Mouse (Mus musculus) Patski (cell line): ENCODE data around the gene Rrn3. TPM values are rescaled to one million over a fixed set of nuclear protein-coding genes. Genes with fewer than 3 reads are reported as not detected.
"Not testable (repeated sequence)": the region's sequence is repeated elsewhere in the genome, so short reads cannot be mapped to it uniquely, and the experiment has no call there.

Experiments used
- ATAC-seq: fragments of 100-300 bp; one replicate; pipeline ENCODE4 v1.8.0; 2021
- CTCF ChIA-PET: fragments of 350-600 bp; sonication (Branson Sonifier 250); formaldehyde crosslinking; loops from one replicate; lab custom pipeline; 2022; ENCODE audit warnings: inconsistent platforms; lab: Charles Lee
- POLR2A ChIA-PET: fragments of 350-600 bp; sonication (Branson Sonifier 250); formaldehyde crosslinking; loops from one replicate; lab custom pipeline; 2022; ENCODE audit warnings: antibody characterized with exemption, inconsistent platforms; lab: Charles Lee
- DNase-seq: peaks from one replicate; pipeline ENCODE4 v3.0.0-alpha.2; 2011; ENCODE audit warnings: low read depth, low spot score
- H3K27me3 ChIP-seq: fragments of 371-371 bp; one replicate; pipeline ENCODE4 v1.5.1; 2021
- CTCF ChIP-seq: fragments of 100-300 bp; IDR thresholded peaks from one replicate; pipeline ENCODE4 v1.5.1; 2021
- in situ Hi-C: fragments of 300-500 bp; cut with MboI; formaldehyde crosslinking; loops from 3 replicates; pipeline ENCODE4 v1.11.1; 2018; ENCODE audit warnings: low pct_unique_long_range_greater_than_20kb, mixed read lengths
- polyA plus RNA-seq: library from polyadenylated mRNA; unstranded; gene quantifications from one replicate; pipeline ENCODE4 v1.2.3, GENCODE M21; 2021

Rrn3 gene
- polyA plus RNA-seq, 1 experiment from 2014 or later, result 40.1 TPM

- ATAC-seq (no peak), DNase-seq (no peak)
- in situ Hi-C loops, result no loop called here
- POLR2A ChIA-PET, result interaction anchor here (1.6 kb wide), 1 partner anchor 15 kb away, joined by 3 read pairs; no protein-coding TSS in a partner anchor
- TF ChIP-seq CTCF, result no peak
- CTCF ChIA-PET, result no interaction called here
- no peaks in the 10 kb centered on the region for H3K27me3 ChIP-seq
Observed at GRCm38 (mm10) chr16:13781216-13781615, 708 bp downstream of the Rrn3 start.

- ATAC-seq, result no peak
- POLR2A ChIA-PET, result no interaction called here
- TF ChIP-seq CTCF, result no peak
- in situ Hi-C loops, result no loop called here
- H3K27me3 ChIP-seq, result no peaks in the 10 kb centered on the region
- DNase-seq, result no peak
- CTCF ChIA-PET, result interaction anchor here (0.9 kb wide), 1 partner anchor 10 kb away, joined by 3 read pairs; no protein-coding TSS in a partner anchor
Observed at GRCm38 (mm10) chr16:13785932-13786331, 5.4 kb downstream of the Rrn3 start.

- POLR2A ChIA-PET, ATAC-seq, H3K27me3 ChIP-seq, CTCF ChIA-PET, DNase-seq: not testable (repeated sequence)
- in situ Hi-C loops, result loop anchor here (10.0 kb wide), 1 partner anchor 211 kb away; no protein-coding TSS in a partner anchor
Observed at GRCm38 (mm10) chr16:13793441-13793840, 12.9 kb downstream of the Rrn3 start.

DNA sequence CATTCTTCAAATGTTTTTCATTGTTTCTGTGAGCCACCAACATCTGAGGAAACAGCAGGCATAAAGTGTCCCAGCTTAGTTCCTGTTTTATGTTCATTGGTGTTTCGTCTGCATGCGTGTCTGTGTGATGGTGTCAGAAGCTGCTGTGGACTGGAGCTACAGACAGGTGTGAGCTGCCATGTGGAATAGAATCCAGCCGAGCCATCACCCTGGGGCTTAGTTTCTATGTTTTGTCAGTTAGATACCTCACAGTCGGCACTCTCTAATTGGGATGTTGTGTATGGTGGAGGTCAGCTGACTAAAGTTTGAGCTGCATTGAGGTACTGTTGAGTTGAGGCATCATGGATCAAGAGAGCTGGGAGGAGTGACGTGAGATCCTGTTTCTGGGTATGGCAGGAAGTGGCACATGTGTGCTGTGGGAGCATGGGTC lies 16.3 kb downstream of the Rrn3 start:
- ChIA-PET POLR2A (interaction anchor here (1.5 kb wide), 1 partner anchor 16 kb away, joined by 3 read pairs; the partner anchor contains the start of gene Rrn3), CTCF (interaction anchor here (1.7 kb wide), 1 partner anchor 14 kb away, joined by 5 read pairs; no protein-coding TSS in a partner anchor)
- in situ Hi-C loops, result loop anchor here (10.0 kb wide), 1 partner anchor 208 kb away; no protein-coding TSS in a partner anchor
- TF ChIP-seq CTCF, result no peak
- ATAC-seq (no peak), DNase-seq (no peak)
- H3K27me3 ChIP-seq, result no peaks in the 10 kb centered on the region

- CTCF ChIA-PET, result interaction anchor here (0.8 kb wide), 1 partner anchor 9 kb away, joined by 4 read pairs; no protein-coding TSS in a partner anchor
- POLR2A ChIA-PET, result no interaction called here
- TF ChIP-seq CTCF, result no peak
- no peaks in the 10 kb centered on the region for H3K27me3 ChIP-seq
- DNase-seq (no peak), ATAC-seq (no peak)
- in situ Hi-C loops, result no loop called here
Observed at GRCm38 (mm10) chr16:13801231-13801630, 20.7 kb downstream of the Rrn3 start.

DNA sequence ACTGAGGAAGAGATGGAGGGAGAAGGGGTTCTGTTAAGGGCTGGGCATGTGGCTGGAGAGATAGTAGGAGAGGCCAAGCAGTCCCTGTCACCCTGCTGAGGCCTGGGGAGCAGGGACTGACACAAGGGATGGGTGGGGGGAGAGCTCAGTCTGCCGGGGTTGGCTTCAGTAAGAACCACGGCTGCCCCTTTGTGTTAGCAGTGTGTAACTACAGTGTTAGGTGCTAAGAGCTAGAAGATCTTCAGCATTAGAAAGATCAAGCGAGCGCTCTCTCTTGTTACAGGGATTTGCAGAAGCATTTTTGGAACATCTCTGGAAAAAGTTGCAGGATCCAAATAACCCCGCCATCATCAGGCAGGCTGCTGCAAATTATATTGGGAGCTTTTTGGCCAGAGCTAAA lies 24.2 kb downstream of the Rrn3 start:
- ATAC-seq (no peak), DNase-seq (no peak)
- H3K27me3 ChIP-seq, result no peaks in the 10 kb centered on the region
- CTCF ChIA-PET, result no interaction called here
- POLR2A ChIA-PET, result no interaction called here
- in situ Hi-C loops, result no loop called here
- TF ChIP-seq CTCF, result no peak

- no peak for TF ChIP-seq CTCF
- ChIA-PET CTCF (no interaction called here), POLR2A (no interaction called here)
- DNase-seq, result no peak
- in situ Hi-C loops, result no loop called here
- H3K27me3 ChIP-seq, result no peaks in the 10 kb centered on the region
- ATAC-seq, result no peak
Observed at GRCm38 (mm10) chr16:13807616-13808015, 27.1 kb downstream of the Rrn3 start.

GRCm38 (mm10) chr16:13808410-13808809 lies 27.9 kb downstream of the Rrn3 start:
- no peaks in the 10 kb centered on the region for H3K27me3 ChIP-seq
- in situ Hi-C loops, result no loop called here
- ChIA-PET CTCF (no interaction called here), POLR2A (interaction anchor here (0.9 kb wide), 1 partner anchor 10 kb away, joined by 3 read pairs; the partner anchor contains the start of gene Ntan1)
- TF ChIP-seq CTCF, result no peak
- DNase-seq, result no peak
- ATAC-seq, result no peak

DNA sequence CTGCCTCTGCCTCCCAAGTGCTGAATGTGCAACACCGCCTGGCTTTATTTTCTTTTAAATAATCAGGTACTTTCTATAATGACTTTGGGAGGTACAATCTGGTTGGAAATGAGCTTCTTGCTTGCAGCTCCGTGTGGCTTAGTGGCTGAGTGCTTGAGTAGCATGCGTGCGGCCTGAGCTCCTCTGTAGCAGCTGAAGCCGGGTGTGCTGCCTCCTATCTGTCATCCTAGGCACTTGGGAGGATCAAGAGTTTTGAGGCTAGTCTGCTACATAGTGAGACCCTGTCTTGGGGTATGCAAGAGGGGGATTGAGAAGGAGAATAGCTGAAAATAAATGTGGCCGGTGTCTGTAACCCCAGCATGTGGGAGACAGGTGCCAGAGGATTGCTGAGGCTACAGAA lies 31.6 kb downstream of the Rrn3 start:
- H3K27me3 ChIP-seq, result no peaks in the 10 kb centered on the region
- ChIA-PET POLR2A (interaction anchor here (0.7 kb wide), 1 partner anchor 9 kb away, joined by 5 read pairs; no protein-coding TSS in a partner anchor), CTCF (no interaction called here)
- ATAC-seq (no peak), DNase-seq (no peak)
- in situ Hi-C loops, result no loop called here
- no peak for TF ChIP-seq CTCF

- no peaks in the 10 kb centered on the region for H3K27me3 ChIP-seq
- no peak for TF ChIP-seq CTCF
- POLR2A ChIA-PET, result interaction anchor here (0.6 kb wide), 2 partner anchors 65 to 524 kb away, joined by 3 read pairs; no protein-coding TSS in a partner anchor
- no peak for ATAC-seq
- CTCF ChIA-PET, result no interaction called here
- in situ Hi-C loops, result no loop called here
- DNase-seq, result no peak
Observed at GRCm38 (mm10) chr16:13813200-13813599, 32.7 kb downstream of the Rrn3 start.

DNA sequence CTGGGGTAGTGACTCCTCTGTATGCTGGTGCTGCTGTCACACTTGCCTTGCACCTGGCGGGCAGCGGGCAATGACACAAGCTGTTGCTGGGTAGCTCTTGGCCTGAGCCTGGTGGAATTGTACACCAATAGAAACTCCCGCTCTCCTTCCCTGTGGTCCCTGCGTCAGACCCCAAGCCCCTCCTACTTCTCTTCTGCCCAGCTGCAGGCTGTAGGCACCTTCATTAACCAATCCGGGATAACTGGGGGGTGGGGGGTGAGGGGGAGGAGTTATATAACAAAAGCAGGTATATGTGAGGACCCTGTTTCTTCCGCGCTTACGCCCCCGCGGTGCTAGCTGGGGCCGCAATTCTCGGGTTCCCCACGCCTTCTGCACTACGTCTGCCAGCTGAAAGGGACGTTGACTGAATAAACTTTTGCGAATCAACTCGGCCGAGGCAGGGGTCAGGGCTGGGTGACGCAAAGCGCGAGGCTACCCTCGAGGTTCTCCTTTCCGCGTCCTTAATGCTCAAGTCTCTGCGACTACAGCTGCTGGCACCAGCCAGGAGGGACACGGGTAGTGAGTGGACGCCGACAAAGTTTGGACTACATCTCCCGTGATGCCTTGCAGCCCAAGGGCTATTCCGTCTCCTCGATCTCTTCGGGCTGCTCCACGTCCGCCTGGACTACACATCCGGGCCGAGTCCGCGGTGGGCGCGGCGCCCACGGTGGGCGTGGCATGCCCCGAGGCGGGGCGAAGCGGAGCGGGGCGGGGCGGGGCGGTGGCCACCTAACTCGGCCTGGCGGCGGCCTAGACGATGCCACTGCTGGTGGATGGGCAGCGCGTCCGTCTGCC lies 38.3 kb downstream of the Rrn3 start, which contains the start of gene Ntan1:
Gene Ntan1, plus strand, starts transcription at position 286 of the 834 bp plus-strand sequence.
- ATAC-seq, result peak; percentile 84
- H3K27me3 ChIP-seq, result no peaks in the 10 kb centered on the region
- in situ Hi-C loops, result no loop called here
- CTCF ChIA-PET, result no interaction called here
- POLR2A ChIA-PET, result interaction anchor here (0.6 to 1.0 kb wide), 2 partner anchors 10 to 26 kb away, joined by 3 to 4 read pairs; no protein-coding TSS in a partner anchor
- no peak for TF ChIP-seq CTCF
- DNase-seq, result peak; percentile 71
